Mouse (Mus musculus): ENCODE measurements around the gene Fam83g.
"Not testable (repeated sequence)": the region's sequence is repeated elsewhere in the genome, so short reads cannot be mapped to it uniquely, and the experiment has no call there.

Fam83g gene

GRCm38 (mm10) chr11:61683907-61684731 lies at the start of gene Fam83g:
Gene Fam83g (plus strand): TSS chr11:61684091.
- peak; percentile 87 for DNase-seq (ENCODE audit: low spot score)

- DNase-seq (ENCODE audit: low spot score): not testable (repeated sequence)
Observed at GRCm38 (mm10) chr11:61636309-61636708, 47.6 kb upstream of the Fam83g start.

- DNase-seq (ENCODE audit: low spot score): no peak
Observed at GRCm38 (mm10) chr11:61637413-61637812, 46.5 kb upstream of the Fam83g start.

- no peak for DNase-seq (ENCODE audit: low spot score)
Observed at GRCm38 (mm10) chr11:61637856-61638255, 46.0 kb upstream of the Fam83g start.

- no peak for DNase-seq (ENCODE audit: low spot score)
Observed at GRCm38 (mm10) chr11:61638764-61639536, 44.9 kb upstream of the Fam83g start.

GRCm38 (mm10) chr11:61639601-61640177 lies 44.2 kb upstream of the Fam83g start:
- DNase-seq (ENCODE audit: low spot score): no peak

GRCm38 (mm10) chr11:61640585-61640984 lies 43.3 kb upstream of the Fam83g start:
- DNase-seq (ENCODE audit: low spot score): not testable (repeated sequence)

GRCm38 (mm10) chr11:61642106-61642505 lies 41.8 kb upstream of the Fam83g start:
- DNase-seq (ENCODE audit: low spot score): no peak

GRCm38 (mm10) chr11:61643184-61643961 lies 40.5 kb upstream of the Fam83g start:
- no peak for DNase-seq (ENCODE audit: low spot score)

GRCm38 (mm10) chr11:61644576-61645326 lies 39.1 kb upstream of the Fam83g start:
- no peak for DNase-seq (ENCODE audit: low spot score)

- DNase-seq (ENCODE audit: low spot score): no peak
Observed at GRCm38 (mm10) chr11:61645357-61645857, 38.5 kb upstream of the Fam83g start.

GRCm38 (mm10) chr11:61646499-61647039 lies 37.3 kb upstream of the Fam83g start:
- no peak for DNase-seq (ENCODE audit: low spot score)

GRCm38 (mm10) chr11:61647110-61647910 lies 36.6 kb upstream of the Fam83g start:
- DNase-seq (ENCODE audit: low spot score): no peak

GRCm38 (mm10) chr11:61647956-61648748 lies 35.7 kb upstream of the Fam83g start:
- no peak for DNase-seq (ENCODE audit: low spot score)

- DNase-seq (ENCODE audit: low spot score): no peak
Observed at GRCm38 (mm10) chr11:61648749-61649115, 35.2 kb upstream of the Fam83g start.

GRCm38 (mm10) chr11:61649163-61649580 lies 34.7 kb upstream of the Fam83g start:
- DNase-seq (ENCODE audit: low spot score): no peak

- DNase-seq (ENCODE audit: low spot score): no peak
Observed at GRCm38 (mm10) chr11:61649626-61650025, 34.3 kb upstream of the Fam83g start.

- DNase-seq (ENCODE audit: low spot score): no peak
Observed at GRCm38 (mm10) chr11:61650470-61651265, 33.2 kb upstream of the Fam83g start.

All from testis, postnatal 14 days (tissue).